In genomic region chr14:73588080-73588479, GRCm38 (mm10) we compare ENCODE assay signal across 15 mouse cellular contexts. TPM values are rescaled to one million over a fixed set of nuclear protein-coding genes. Genes with fewer than 3 reads are reported as not detected.
DNase-seq lines count a peak whose midpoint lies in the region; ATAC-seq and TF ChIP-seq lines count a peak whose summit lies in the region.
"Had no signal": no experiment of that assay in that cellular context is flagged by ENCODE, and none has a peak within 500 bp of the region (broad histone marks: within the 10 kb centered on the region; RNA-seq: fewer than 3 reads in every experiment).

No protein-coding gene starts in this region.

- no peaks in the 10 kb centered on the region for H3K9me3 ChIP-seq in lung, embryonic 14.5 days (ENCODE audit: low read depth, low read length)
- H3K9me3 ChIP-seq: embryonic facial prominence, embryonic 13.5 days; heart, embryonic 12.5 days; hindbrain, embryonic 13.5 days; liver, embryonic 13.5 days; midbrain, embryonic 13.5 days had no signal

- intact Hi-C loops in gastrocnemius, adult 2 months (cut with DNase I): no loop called here

- no peaks in the 10 kb centered on the region for H3K4me1 ChIP-seq in lung, embryonic 14.5 days (ENCODE audit: insufficient read depth)
- H3K4me1 ChIP-seq: embryonic facial prominence, embryonic 13.5 days; heart, embryonic 12.5 days; hindbrain, embryonic 13.5 days; liver, embryonic 13.5 days; midbrain, embryonic 13.5 days had no signal

- peak; percentile 53 for TF ChIP-seq CTCF in gastrocnemius, adult 2 months (IDR thresholded peaks at IDR 0.05)
- peak; percentile 46 for TF ChIP-seq CTCF in lung, embryonic 14.5 days (IDR thresholded peaks at IDR 0.05; ENCODE audit: low read depth)

- H3K9ac ChIP-seq in lung, embryonic 14.5 days: no peak overlapping the region
- H3K9ac ChIP-seq: embryonic facial prominence, embryonic 13.5 days; heart, embryonic 12.5 days; hindbrain, embryonic 13.5 days; liver, embryonic 13.5 days; midbrain, embryonic 13.5 days had no signal

- no peak overlapping the region for H3K27ac ChIP-seq in gastrocnemius, adult 2 months
- H3K27ac ChIP-seq in lung, embryonic 14.5 days (ENCODE audit: low read depth): no peak overlapping the region
- H3K27ac ChIP-seq: embryonic facial prominence, embryonic 13.5 days; hindbrain, embryonic 13.5 days; liver, embryonic 13.5 days; midbrain, embryonic 13.5 days had no signal

- DNase-seq in gastrocnemius, adult 2 months: peak; percentile 22
- no peak for DNase-seq in gastrocnemius, postnatal 10 days
- no peak for DNase-seq in lung, embryonic 14.5 days
- DNase-seq in lung, postnatal 4 days: no peak
- DNase-seq in ZHBTc4 (ENCODE audit: low read depth, low spot score): peak; percentile 33
- DNase-seq in thymus, postnatal 0 days (ENCODE audit: low spot score): peak; percentile 5
- no peak for DNase-seq in heart, postnatal 4 days
- no peak for DNase-seq in natural killer cell, adult 2 months (ENCODE audit: low spot score in 2 of 2)
- DNase-seq: adrenal gland, adult 2 months; cerebellum, adult 8-10 months; liver, embryonic 13.5 days had no signal

- H3K4me3 ChIP-seq in gastrocnemius, adult 2 months: no peak overlapping the region
- no peak overlapping the region for H3K4me3 ChIP-seq in lung, embryonic 14.5 days (ENCODE audit: low read depth, low read length)
- H3K4me3 ChIP-seq: embryonic facial prominence, embryonic 13.5 days; heart, embryonic 12.5 days; hindbrain, embryonic 13.5 days; liver, embryonic 13.5 days; midbrain, embryonic 13.5 days had no signal

- H3K27me3 ChIP-seq in lung, embryonic 14.5 days (ENCODE audit: insufficient read depth, low read length): no peaks in the 10 kb centered on the region
- H3K27me3 ChIP-seq: embryonic facial prominence, embryonic 13.5 days; heart, embryonic 12.5 days; hindbrain, embryonic 13.5 days; liver, embryonic 13.5 days; midbrain, embryonic 13.5 days had no signal

- no peak for ATAC-seq in lung, embryonic 14.5 days (ENCODE audit: insufficient read depth)
- ATAC-seq: midbrain, embryonic 13.5 days had no signal

- no peak overlapping the region for H3K4me2 ChIP-seq in lung, embryonic 14.5 days
- H3K4me2 ChIP-seq: embryonic facial prominence, embryonic 13.5 days; heart, embryonic 12.5 days; hindbrain, embryonic 13.5 days; liver, embryonic 13.5 days; midbrain, embryonic 13.5 days had no signal

- H3K36me3 ChIP-seq in lung, embryonic 14.5 days (ENCODE audit: insufficient read depth): peaks cover 19% of the 10 kb centered on the region; the same call in 1 of the 2 replicates

- WGBS in lung, embryonic 14.5 days: 81% methylated on average over 1 of the region's 1 CpGs

RNA-seq across cellular contexts. Expression of gene Nudt15, which starts 40.0 kb away (rescaled TPM):
- total RNA-seq in gastrocnemius, adult 2 months (2021): 1 to 10 TPM; 6.7 to 7.2 TPM
- total RNA-seq in gastrocnemius, postnatal 10 days (2021): 1 to 10 TPM; 6.8 to 7.1 TPM
- polyA plus RNA-seq in lung, embryonic 14.5 days (2014; fragmentation: Nextera tagmentation; extraction: Ambion mirVana): 7.2 and 9.0 TPM in 2 replicates
- 8.8 and 9.4 TPM in 2 replicates for polyA plus RNA-seq in thymus, postnatal 0 days (2015; fragmentation: Nextera tagmentation; extraction: Ambion mirVana)
- 1 to 10 TPM; 6.9 to 7.0 TPM for total RNA-seq in heart, postnatal 4 days (2021)

Comparison
In these comparisons a context has a peak if more than half of its experiments do, and no peak if none do; other contexts are left out.
1. DNase-seq: peak in gastrocnemius, adult 2 months (single experiment), ZHBTc4 (single experiment) and thymus, postnatal 0 days (single experiment); none in gastrocnemius, postnatal 10 days (single experiment), lung, embryonic 14.5 days (single experiment), lung, postnatal 4 days (0 of 2), heart, postnatal 4 days (single experiment) and natural killer cell, adult 2 months (0 of 2).